26 mouse cellular contexts compared by ENCODE assay signal in genomic region chr12:112372234-112373050, GRCm38 (mm10).
DNase-seq lines count a peak whose midpoint lies in the region; ATAC-seq and TF ChIP-seq lines count a peak whose summit lies in the region.
"Had no signal": no experiment of that assay in that cellular context is flagged by ENCODE, and none has a peak within 500 bp of the region (broad histone marks: within the 10 kb centered on the region; RNA-seq: fewer than 3 reads in every experiment).

No protein-coding gene starts in this region.

- ATAC-seq in kidney, postnatal 0 days (replicated peaks; ENCODE audit: low FRiP score, low read depth) = peak; percentile 74
- ATAC-seq in midbrain, postnatal 0 days (ENCODE audit: low FRiP score) = no peak
- no peak for ATAC-seq in midbrain, embryonic 16.5 days
- ATAC-seq: intestine, postnatal 0 days; liver, embryonic 12.5 days had no signal

- H3K4me3 ChIP-seq in heart, embryonic 10.5 days = no peak overlapping the region
- H3K4me3 ChIP-seq in kidney, postnatal 0 days (replicated peaks; ENCODE audit: low read depth, low read length) = no peak overlapping the region
- no peak overlapping the region for H3K4me3 ChIP-seq in midbrain, postnatal 0 days (ENCODE audit: low read depth, low read length)
- H3K4me3 ChIP-seq in midbrain, embryonic 16.5 days (ENCODE audit: low read depth, low read length) = no peak overlapping the region
- no peak overlapping the region for H3K4me3 ChIP-seq in limb, embryonic 10.5 days
- H3K4me3 ChIP-seq: forebrain, embryonic 12.5 days; heart, adult 2 months; hindbrain, embryonic 15.5 days; left cerebral cortex, adult 2 months; limb, embryonic 12.5 days; liver, embryonic 12.5 days; megakaryocyte, embryonic 14.5 days; neural tube, embryonic 13.5 days had no signal

- peaks cover 49% of the 10 kb centered on the region for H3K27me3 ChIP-seq in heart, embryonic 10.5 days (ENCODE audit: insufficient read depth, poor library complexity, severe bottlenecking)
- H3K27me3 ChIP-seq in kidney, postnatal 0 days (ENCODE audit: insufficient read depth, low read length) = no peaks in the 10 kb centered on the region
- no peaks in the 10 kb centered on the region for H3K27me3 ChIP-seq in midbrain, postnatal 0 days (ENCODE audit: insufficient read depth, low read length)
- H3K27me3 ChIP-seq in midbrain, embryonic 16.5 days (ENCODE audit: control insufficient read depth, insufficient read depth, low read depth, low read length) = no peaks in the 10 kb centered on the region
- H3K27me3 ChIP-seq in limb, embryonic 10.5 days (ENCODE audit: low read depth, poor library complexity, severe bottlenecking) = peaks cover 36% of the 10 kb centered on the region; the same call in 1 of the 2 replicates
- H3K27me3 ChIP-seq: forebrain, embryonic 12.5 days; hindbrain, embryonic 15.5 days; liver, embryonic 12.5 days; neural tube, embryonic 13.5 days had no signal

- no peaks in the 10 kb centered on the region for H3K9me3 ChIP-seq in heart, embryonic 10.5 days
- H3K9me3 ChIP-seq in kidney, postnatal 0 days (replicated peaks; ENCODE audit: low read length) = no peaks in the 10 kb centered on the region
- no peaks in the 10 kb centered on the region for H3K9me3 ChIP-seq in midbrain, postnatal 0 days (ENCODE audit: low read length)
- no peaks in the 10 kb centered on the region for H3K9me3 ChIP-seq in midbrain, embryonic 16.5 days (replicated peaks; ENCODE audit: control insufficient read depth, low read length, poor library complexity, severe bottlenecking)
- H3K9me3 ChIP-seq in limb, embryonic 10.5 days (replicated peaks) = no peaks in the 10 kb centered on the region
- H3K9me3 ChIP-seq: forebrain, embryonic 12.5 days; hindbrain, embryonic 15.5 days; limb, embryonic 12.5 days; liver, embryonic 12.5 days; megakaryocyte, embryonic 14.5 days; neural tube, embryonic 13.5 days had no signal

- DNase-seq in heart, embryonic 10.5 days (ENCODE audit: low spot score) = no peak
- DNase-seq in heart, postnatal 14 days = no peak
- DNase-seq in kidney, postnatal 0 days (ENCODE audit: low spot score) = peak; percentile 73
- DNase-seq in kidney, postnatal 25 days = no peak
- no peak for DNase-seq in midbrain, postnatal 0 days (ENCODE audit: low spot score)
- no peak for DNase-seq in limb, embryonic 10.5 days (ENCODE audit: low spot score)
- no peak for DNase-seq in heart, adult 9 months (ENCODE audit: low spot score in 2 of 2)
- DNase-seq: adrenal gland, adult 2 months; B cell, adult 2 months; cerebellum, adult 9-10 months; embryo, embryonic 11 days; gastrocnemius, postnatal 14 days; heart, adult 2 months; layer of hippocampus, adult 9-11 months; lung, adult 2 months; spleen, adult 18-20 months; thymus, postnatal 25 days had no signal

- H3K36me3 ChIP-seq in heart, embryonic 10.5 days = no peaks in the 10 kb centered on the region
- H3K36me3 ChIP-seq in kidney, postnatal 0 days (ENCODE audit: insufficient read depth, low read length) = no peaks in the 10 kb centered on the region
- no peaks in the 10 kb centered on the region for H3K36me3 ChIP-seq in midbrain, postnatal 0 days (ENCODE audit: insufficient read depth, low read length)
- H3K36me3 ChIP-seq in midbrain, embryonic 16.5 days (ENCODE audit: control insufficient read depth, insufficient read depth, low read length) = no peaks in the 10 kb centered on the region
- H3K36me3 ChIP-seq in limb, embryonic 10.5 days = no peaks in the 10 kb centered on the region
- H3K36me3 ChIP-seq: forebrain, embryonic 12.5 days; hindbrain, embryonic 15.5 days; limb, embryonic 12.5 days; liver, embryonic 12.5 days; neural tube, embryonic 13.5 days had no signal

- WGBS in heart, embryonic 10.5 days = 76% methylated on average over 14 of the region's 14 CpGs
- 52% methylated on average over 14 of the region's 14 CpGs for WGBS in kidney, postnatal 0 days
- 67% methylated on average over 14 of the region's 14 CpGs for WGBS in midbrain, postnatal 0 days
- 67% methylated on average over 14 of the region's 14 CpGs for WGBS in midbrain, embryonic 16.5 days
- 85% methylated on average over 14 of the region's 14 CpGs for WGBS in limb, embryonic 10.5 days

- intact Hi-C loops in heart, postnatal 14 days (cut with DNase I) = no loop called here

- peaks cover 10% of the 10 kb centered on the region for H3K4me1 ChIP-seq in heart, embryonic 10.5 days
- peaks cover 12% of the 10 kb centered on the region; the same call in 1 of the 2 replicates for H3K4me1 ChIP-seq in kidney, postnatal 0 days (replicated peaks; ENCODE audit: insufficient read depth, low read length)
- no peaks in the 10 kb centered on the region for H3K4me1 ChIP-seq in midbrain, postnatal 0 days (ENCODE audit: insufficient read depth, low read length)
- H3K4me1 ChIP-seq in midbrain, embryonic 16.5 days (ENCODE audit: control insufficient read depth, insufficient read depth, low read length) = peaks cover 3% of the 10 kb centered on the region; the same call in 1 of the 2 replicates
- H3K4me1 ChIP-seq in limb, embryonic 10.5 days = peaks cover 48% of the 10 kb centered on the region
- H3K4me1 ChIP-seq: liver, embryonic 12.5 days; megakaryocyte, embryonic 14.5 days had no signal

- H3K4me2 ChIP-seq in kidney, postnatal 0 days (ENCODE audit: low read length) = 0 out of 2 replicates have a peak overlapping the region, but pooled peaks have one; percentile 10
- no peak overlapping the region for H3K4me2 ChIP-seq in midbrain, postnatal 0 days (ENCODE audit: low read depth, low read length, poor library complexity, severe bottlenecking)
- H3K4me2 ChIP-seq in midbrain, embryonic 16.5 days (ENCODE audit: low read length) = no peak overlapping the region
- H3K4me2 ChIP-seq: forebrain, embryonic 12.5 days; hindbrain, embryonic 15.5 days; limb, embryonic 12.5 days; liver, embryonic 12.5 days; neural tube, embryonic 13.5 days had no signal

- H3K9ac ChIP-seq in kidney, postnatal 0 days (ENCODE audit: low read depth, low read length) = no peak overlapping the region
- no peak overlapping the region for H3K9ac ChIP-seq in midbrain, postnatal 0 days (replicated peaks; ENCODE audit: low read length, poor library complexity, severe bottlenecking)
- H3K9ac ChIP-seq in midbrain, embryonic 16.5 days (ENCODE audit: low read depth, low read length) = no peak overlapping the region
- H3K9ac ChIP-seq: forebrain, embryonic 12.5 days; hindbrain, embryonic 15.5 days; limb, embryonic 12.5 days; liver, embryonic 12.5 days; neural tube, embryonic 13.5 days had no signal

- 0 out of 2 replicates have a peak overlapping the region, but pooled peaks have one; percentile 36 for H3K27ac ChIP-seq in heart, embryonic 10.5 days
- H3K27ac ChIP-seq in kidney, postnatal 0 days = peak overlapping the region; percentile 51; the same call in 1 of the 2 replicates
- H3K27ac ChIP-seq in midbrain, postnatal 0 days (ENCODE audit: low read depth, low read length) = no peak overlapping the region
- no peak overlapping the region for H3K27ac ChIP-seq in midbrain, embryonic 16.5 days (ENCODE audit: low read length)
- peak overlapping the region; percentile 53; the same call in 1 of the 2 replicates for H3K27ac ChIP-seq in limb, embryonic 10.5 days
- H3K27ac ChIP-seq: forebrain, embryonic 12.5 days; heart, adult 2 months; hindbrain, embryonic 15.5 days; left cerebral cortex, adult 2 months; limb, embryonic 12.5 days; liver, embryonic 12.5 days; neural tube, embryonic 13.5 days had no signal

- peak; percentile 58 for TF ChIP-seq CTCF in kidney, postnatal 0 days (IDR thresholded peaks at IDR 0.05; ENCODE audit: low read depth)
- peak; percentile 34 for TF ChIP-seq CTCF in midbrain, postnatal 0 days (IDR thresholded peaks at IDR 0.05)

Comparison
In these comparisons a context has a peak if more than half of its experiments do, and no peak if none do; other contexts are left out.
1. H3K27ac ChIP-seq: peak in heart, embryonic 10.5 days (single experiment), kidney, postnatal 0 days (single experiment) and limb, embryonic 10.5 days (single experiment); none in midbrain, postnatal 0 days (single experiment) and midbrain, embryonic 16.5 days (single experiment).